Mouse (Mus musculus): ENCODE measurements around the gene Pomgnt2. TPM values are rescaled to one million over a fixed set of nuclear protein-coding genes. Genes with fewer than 3 reads are reported as not detected.

The Pomgnt2 gene
- polyA plus RNA-seq, 1 experiment from 2014 or later: 42.0 TPM

GRCm38 (mm10) chr9:122006175-122006574 is 9.3 kb upstream of the Pomgnt2 start:
- WGBS: 94% methylated on average over 2 of the region's 2 CpGs
- H3K27me3 ChIP-seq (ENCODE audit: control insufficient read depth, insufficient read depth, low read depth, low read length): no peaks in the 10 kb centered on the region

GRCm38 (mm10) chr9:121997978-121998377 is 1.1 kb upstream of the Pomgnt2 start:
- no peak overlapping the region for H3K9ac ChIP-seq (ENCODE audit: low read depth, low read length)
- no peaks in the 10 kb centered on the region for H3K9me3 ChIP-seq (replicated peaks; ENCODE audit: control insufficient read depth, low read length, poor library complexity, severe bottlenecking)
- H3K27me3 ChIP-seq (ENCODE audit: control insufficient read depth, insufficient read depth, low read depth, low read length): no peaks in the 10 kb centered on the region; the same call in 1 of the 2 replicates
- WGBS: 86% methylated on average over 4 of the region's 4 CpGs
- no peak overlapping the region for H3K4me3 ChIP-seq (ENCODE audit: low read depth, low read length)
- no peak overlapping the region for H3K4me2 ChIP-seq (ENCODE audit: low read length)
- no peak overlapping the region for H3K27ac ChIP-seq (ENCODE audit: low read length)
- ATAC-seq: no peak
- H3K36me3 ChIP-seq (ENCODE audit: control insufficient read depth, insufficient read depth, low read length): no peaks in the 10 kb centered on the region
- peaks cover 18% of the 10 kb centered on the region for H3K4me1 ChIP-seq (ENCODE audit: control insufficient read depth, insufficient read depth, low read length)

More at GRCm38 (mm10) chr9:122006175-122006574, 9.3 kb upstream of the Pomgnt2 start:
- peaks cover 13% of the 10 kb centered on the region for H3K4me1 ChIP-seq (ENCODE audit: control insufficient read depth, insufficient read depth, low read length)
- no peaks in the 10 kb centered on the region for H3K36me3 ChIP-seq (ENCODE audit: control insufficient read depth, insufficient read depth, low read length)
- no peak overlapping the region for H3K9ac ChIP-seq (ENCODE audit: low read depth, low read length)
- H3K9me3 ChIP-seq (replicated peaks; ENCODE audit: control insufficient read depth, low read length, poor library complexity, severe bottlenecking): no peaks in the 10 kb centered on the region
- ATAC-seq: no peak
- H3K4me2 ChIP-seq (ENCODE audit: low read length): no peak overlapping the region
- no peak overlapping the region for H3K4me3 ChIP-seq (ENCODE audit: low read depth, low read length)
- no peak overlapping the region for H3K27ac ChIP-seq (ENCODE audit: low read length)

- peak; percentile 90 for ATAC-seq
- peak overlapping the region; percentile 84 for H3K4me2 ChIP-seq (ENCODE audit: low read length)
- peak overlapping the region; percentile 91 for H3K4me3 ChIP-seq (ENCODE audit: low read depth, low read length)
- peak overlapping the region; percentile 95 for H3K9ac ChIP-seq (ENCODE audit: low read depth, low read length)
- peaks cover 20% of the 10 kb centered on the region for H3K4me1 ChIP-seq (ENCODE audit: control insufficient read depth, insufficient read depth, low read length)
- peak overlapping the region; percentile 54; the same call in 1 of the 2 replicates for H3K27ac ChIP-seq (ENCODE audit: low read length)
- WGBS: under 1% methylated on average over 53 of the region's 53 CpGs
- no peaks in the 10 kb centered on the region for H3K9me3 ChIP-seq (replicated peaks; ENCODE audit: control insufficient read depth, low read length, poor library complexity, severe bottlenecking)
- no peaks in the 10 kb centered on the region for H3K36me3 ChIP-seq (ENCODE audit: control insufficient read depth, insufficient read depth, low read length)
- H3K27me3 ChIP-seq (ENCODE audit: control insufficient read depth, insufficient read depth, low read depth, low read length): no peaks in the 10 kb centered on the region; the same call in 1 of the 2 replicates
These were observed 1.3 kb downstream of the Pomgnt2 start for GRCm38 (mm10) chr9:121995508-121996131.

GRCm38 (mm10) chr9:121995077-121995476 is 1.8 kb downstream of the Pomgnt2 start:
- ATAC-seq: peak; percentile 27; the same call in 1 of the 2 replicates

GRCm38 (mm10) chr9:121993047-121993446 is 3.9 kb downstream of the Pomgnt2 start:
- Histone ChIP-seq H3K36me3 (ENCODE audit: control insufficient read depth, insufficient read depth, low read length) (no peaks in the 10 kb centered on the region; the same call in 1 of the 2 replicates), H3K4me2 (ENCODE audit: low read length) (no peak overlapping the region), H3K9ac (ENCODE audit: low read depth, low read length) (no peak overlapping the region), H3K4me1 (ENCODE audit: control insufficient read depth, insufficient read depth, low read length) (peaks cover 20% of the 10 kb centered on the region), H3K27ac (ENCODE audit: low read length) (no peak overlapping the region), H3K27me3 (ENCODE audit: control insufficient read depth, insufficient read depth, low read depth, low read length) (no peaks in the 10 kb centered on the region; the same call in 1 of the 2 replicates), H3K9me3 (replicated peaks; ENCODE audit: control insufficient read depth, low read length, poor library complexity, severe bottlenecking) (no peaks in the 10 kb centered on the region), H3K4me3 (ENCODE audit: low read depth, low read length) (no peak overlapping the region)
- no peak for ATAC-seq
- 70% methylated on average over 3 of the region's 3 CpGs for WGBS

More at GRCm38 (mm10) chr9:121995077-121995476, 1.8 kb downstream of the Pomgnt2 start:
- no peak overlapping the region for H3K27ac ChIP-seq (ENCODE audit: low read length)
- no peaks in the 10 kb centered on the region; the same call in 1 of the 2 replicates for H3K27me3 ChIP-seq (ENCODE audit: control insufficient read depth, insufficient read depth, low read depth, low read length)
- no peaks in the 10 kb centered on the region for H3K9me3 ChIP-seq (replicated peaks; ENCODE audit: control insufficient read depth, low read length, poor library complexity, severe bottlenecking)
- H3K4me2 ChIP-seq (ENCODE audit: low read length): peak overlapping the region; percentile 84
- H3K36me3 ChIP-seq (ENCODE audit: control insufficient read depth, insufficient read depth, low read length): no peaks in the 10 kb centered on the region; the same call in 1 of the 2 replicates
- 7% methylated on average over 10 of the region's 10 CpGs for whole genome bisulfite sequencing
- H3K4me1 ChIP-seq (ENCODE audit: control insufficient read depth, insufficient read depth, low read length): peaks cover 20% of the 10 kb centered on the region
- peak overlapping the region; percentile 95 for H3K9ac ChIP-seq (ENCODE audit: low read depth, low read length)
- peak overlapping the region; percentile 91 for H3K4me3 ChIP-seq (ENCODE audit: low read depth, low read length)

- Histone ChIP-seq H3K4me3 (ENCODE audit: low read depth, low read length) (no peak overlapping the region), H3K9ac (ENCODE audit: low read depth, low read length) (no peak overlapping the region), H3K27ac (ENCODE audit: low read length) (no peak overlapping the region), H3K4me1 (ENCODE audit: control insufficient read depth, insufficient read depth, low read length) (peaks cover 20% of the 10 kb centered on the region), H3K27me3 (ENCODE audit: control insufficient read depth, insufficient read depth, low read depth, low read length) (no peaks in the 10 kb centered on the region), H3K9me3 (replicated peaks; ENCODE audit: control insufficient read depth, low read length, poor library complexity, severe bottlenecking) (no peaks in the 10 kb centered on the region), H3K36me3 (ENCODE audit: control insufficient read depth, insufficient read depth, low read length) (no peaks in the 10 kb centered on the region; the same call in 1 of the 2 replicates), H3K4me2 (ENCODE audit: low read length) (no peak overlapping the region)
- no peak for ATAC-seq
- WGBS: 60% methylated on average over 5 of the region's 5 CpGs
These were observed 5.9 kb downstream of the Pomgnt2 start for GRCm38 (mm10) chr9:121991041-121991440.

- H3K27ac ChIP-seq (ENCODE audit: low read length): no peak overlapping the region
- H3K4me2 ChIP-seq (ENCODE audit: low read length): no peak overlapping the region
- no peak for ATAC-seq
- no peak overlapping the region for H3K9ac ChIP-seq (ENCODE audit: low read depth, low read length)
- no peaks in the 10 kb centered on the region for H3K27me3 ChIP-seq (ENCODE audit: control insufficient read depth, insufficient read depth, low read depth, low read length)
- H3K36me3 ChIP-seq (ENCODE audit: control insufficient read depth, insufficient read depth, low read length): no peaks in the 10 kb centered on the region; the same call in 1 of the 2 replicates
- WGBS: 20% methylated on average over 5 of the region's 5 CpGs
- H3K4me1 ChIP-seq (ENCODE audit: control insufficient read depth, insufficient read depth, low read length): peaks cover 17% of the 10 kb centered on the region
- H3K9me3 ChIP-seq (replicated peaks; ENCODE audit: control insufficient read depth, low read length, poor library complexity, severe bottlenecking): no peaks in the 10 kb centered on the region
- no peak overlapping the region for H3K4me3 ChIP-seq (ENCODE audit: low read depth, low read length)
These were observed 7.4 kb downstream of the Pomgnt2 start for GRCm38 (mm10) chr9:121989536-121989935.

- no peaks in the 10 kb centered on the region for H3K9me3 ChIP-seq (replicated peaks; ENCODE audit: control insufficient read depth, low read length, poor library complexity, severe bottlenecking)
- H3K36me3 ChIP-seq (ENCODE audit: control insufficient read depth, insufficient read depth, low read length): no peaks in the 10 kb centered on the region; the same call in 1 of the 2 replicates
- H3K4me2 ChIP-seq (ENCODE audit: low read length): no peak overlapping the region
- no peaks in the 10 kb centered on the region for H3K27me3 ChIP-seq (ENCODE audit: control insufficient read depth, insufficient read depth, low read depth, low read length)
- no peak overlapping the region for H3K9ac ChIP-seq (ENCODE audit: low read depth, low read length)
- no peak for ATAC-seq
- no peak overlapping the region for H3K4me3 ChIP-seq (ENCODE audit: low read depth, low read length)
- H3K4me1 ChIP-seq (ENCODE audit: control insufficient read depth, insufficient read depth, low read length): peaks cover 10% of the 10 kb centered on the region
- WGBS: 72% methylated on average over 3 of the region's 3 CpGs
- H3K27ac ChIP-seq (ENCODE audit: low read length): no peak overlapping the region
These were observed 8.0 kb downstream of the Pomgnt2 start for GRCm38 (mm10) chr9:121988910-121989309.

Data from midbrain, embryonic 16.5 days (tissue).